Mouse (Mus musculus) midbrain, postnatal 0 days (tissue): ENCODE results near the gene Irgm2. TPM values are rescaled to one million over a fixed set of nuclear protein-coding genes. Genes with fewer than 3 reads are reported as not detected.

Experiments used
- ATAC-seq: fragments of 200-750 bp; cut with Nextera tagmentation; 2 replicates; pipeline ENCODE4 v1.8.0; 2017; ENCODE audit warnings: moderate number of reproducible peaks, mild to moderate bottlenecking, moderate TSS enrichment, moderate library complexity; ENCODE audit not compliant: low FRiP score
- DNase-seq: peaks from one replicate; pipeline ENCODE4 v3.0.0-alpha.2; 2015; ENCODE audit warnings: low spot score
- H3K27ac ChIP-seq: fragments of 300-500 bp; sonication (generic); 2 replicates; pipeline ENCODE4 v1.5.1; 2014; ENCODE audit warnings: low read depth, mild to moderate bottlenecking, low read length, mixed read lengths
- H3K27me3 ChIP-seq: fragments of 300-500 bp; sonication (generic); 2 replicates; pipeline ENCODE4 v1.6.1; 2014; ENCODE audit warnings: low read length, control low read depth, mixed read lengths; ENCODE audit not compliant: insufficient read depth
- H3K36me3 ChIP-seq: fragments of 300-500 bp; sonication (generic); 2 replicates; pipeline ENCODE4 v1.6.1; 2014; ENCODE audit warnings: low read length, control low read depth, mixed read lengths; ENCODE audit not compliant: insufficient read depth
- H3K4me1 ChIP-seq: fragments of 300-500 bp; sonication (generic); 2 replicates; pipeline ENCODE4 v1.6.1; 2014; ENCODE audit warnings: mild to moderate bottlenecking, control low read depth, antibody characterized with exemption, low read length, mixed read lengths; ENCODE audit not compliant: insufficient read depth
- H3K4me2 ChIP-seq: fragments of 300-500 bp; sonication (generic); 2 replicates; pipeline ENCODE4 v1.6.1; 2014; ENCODE audit warnings: low read depth, mild to moderate bottlenecking, low read length, mixed read lengths; ENCODE audit not compliant: poor library complexity, severe bottlenecking
- H3K4me3 ChIP-seq: fragments of 300-500 bp; sonication (generic); 2 replicates; pipeline ENCODE4 v1.5.1; 2014; ENCODE audit warnings: low read depth, mild to moderate bottlenecking, low read length, moderate library complexity
- H3K9ac ChIP-seq: fragments of 300-500 bp; sonication (generic); replicated peaks from 2 replicates; pipeline ENCODE4 v1.6.1; 2014; ENCODE audit warnings: mild to moderate bottlenecking, low read length, moderate library complexity, mixed read lengths; ENCODE audit not compliant: poor library complexity, severe bottlenecking
- H3K9me3 ChIP-seq: fragments of 300-500 bp; sonication (generic); 2 replicates; pipeline ENCODE4 v1.6.1; 2016; ENCODE audit warnings: low read length, control low read depth
- CTCF ChIP-seq: IDR thresholded peaks from 2 replicates; pipeline ENCODE4 v1.5.1; 2016; ENCODE audit warnings: antibody characterized with exemption, mild to moderate bottlenecking
- WGBS: fragments of 180-500 bp; shearing (Covaris S2); extraction: QIAGEN DNeasy Blood & Tissue Kit; methylation state at CpG from one replicate; pipeline ENCODE4 v1.1.7; 2014; 5-methylcytosine and 5-hydroxymethylcytosine counted together
- polyA plus RNA-seq: library from polyadenylated mRNA; unstranded; fragments of >200 nt; fragmentation: Nextera tagmentation; extraction: Ambion mirVana; gene quantifications from 2 replicates; pipeline ENCODE4 v1.2.1, GENCODE M21; 2015
- total RNA-seq: library from RNA; depleted of rRNA; stranded (reverse); fragments of >200 nt; gene quantifications from 2 replicates; pipeline ENCODE4 v1.2.3, GENCODE M21; 2014

The Irgm2 gene
- total and polyA plus RNA-seq, 2 experiments from 2014 or later, result 0.67 to 0.77 TPM

GRCm38 (mm10) chr11:58183579-58183978 is 15.8 kb upstream of the Irgm2 start:
- 91% methylated on average over 3 of the region's 3 CpGs for WGBS
- Histone ChIP-seq H3K9me3 (no peaks in the 10 kb centered on the region), H3K27ac (no peak overlapping the region), H3K4me3 (no peak overlapping the region), H3K9ac (no peak overlapping the region), H3K27me3 (no peaks in the 10 kb centered on the region), H3K36me3 (peaks cover 4% of the 10 kb centered on the region; the same call in 1 of the 2 replicates), H3K4me2 (no peak overlapping the region), H3K4me1 (no peaks in the 10 kb centered on the region)
- TF ChIP-seq CTCF, result no peak
- ATAC-seq (no peak), DNase-seq (no peak)

GRCm38 (mm10) chr11:58189675-58190074 is 9.7 kb upstream of the Irgm2 start:
- no peak for TF ChIP-seq CTCF
- Histone ChIP-seq H3K4me3 (no peak overlapping the region), H3K27ac (no peak overlapping the region), H3K9ac (no peak overlapping the region), H3K27me3 (no peaks in the 10 kb centered on the region), H3K4me2 (no peak overlapping the region), H3K9me3 (no peaks in the 10 kb centered on the region), H3K36me3 (no peaks in the 10 kb centered on the region), H3K4me1 (no peaks in the 10 kb centered on the region)
- ATAC-seq, result no peak
- no peak for DNase-seq
- 94% methylated on average over 6 of the region's 6 CpGs for WGBS

- DNase-seq (no peak), ATAC-seq (no peak)
- Histone ChIP-seq H3K9ac (no peak overlapping the region), H3K4me1 (no peaks in the 10 kb centered on the region), H3K27me3 (no peaks in the 10 kb centered on the region), H3K27ac (no peak overlapping the region), H3K4me3 (no peak overlapping the region), H3K9me3 (no peaks in the 10 kb centered on the region), H3K4me2 (no peak overlapping the region), H3K36me3 (no peaks in the 10 kb centered on the region)
- TF ChIP-seq CTCF, result no peak
- WGBS, result 86% methylated on average over 3 of the region's 3 CpGs
Measured at GRCm38 (mm10) chr11:58193326-58193725, 6.1 kb upstream of the Irgm2 start.

GRCm38 (mm10) chr11:58193860-58194520 is 5.4 kb upstream of the Irgm2 start:
- Histone ChIP-seq H3K27me3 (no peaks in the 10 kb centered on the region), H3K4me3 (no peak overlapping the region), H3K27ac (no peak overlapping the region), H3K4me1 (no peaks in the 10 kb centered on the region), H3K9ac (no peak overlapping the region), H3K9me3 (no peaks in the 10 kb centered on the region), H3K4me2 (no peak overlapping the region), H3K36me3 (no peaks in the 10 kb centered on the region)
- DNase-seq (no peak), ATAC-seq (no peak)
- no peak for TF ChIP-seq CTCF
- 50% methylated on average over 4 of the region's 4 CpGs for WGBS

GRCm38 (mm10) chr11:58198663-58199062 is 755 bp upstream of the Irgm2 start:
- peak overlapping the region; percentile 34 for H3K4me2 ChIP-seq
- WGBS, result 95% methylated on average over 4 of the region's 4 CpGs
- TF ChIP-seq CTCF, result no peak
- H3K9ac ChIP-seq, result no peak overlapping the region
- H3K27me3 ChIP-seq, result no peaks in the 10 kb centered on the region
- no peaks in the 10 kb centered on the region for H3K9me3 ChIP-seq
- H3K4me1 ChIP-seq, result no peaks in the 10 kb centered on the region
- ATAC-seq (no peak), DNase-seq (no peak)
- H3K36me3 ChIP-seq, result no peaks in the 10 kb centered on the region
- H3K27ac ChIP-seq, result no peak overlapping the region
- no peak overlapping the region for H3K4me3 ChIP-seq

GRCm38 (mm10) chr11:58200226-58200625 is 808 bp downstream of the Irgm2 start:
- ATAC-seq (no peak), DNase-seq (no peak)
- Histone ChIP-seq H3K4me1 (no peaks in the 10 kb centered on the region), H3K36me3 (no peaks in the 10 kb centered on the region), H3K4me2 (no peak overlapping the region), H3K9me3 (no peaks in the 10 kb centered on the region), H3K4me3 (no peak overlapping the region), H3K9ac (no peak overlapping the region), H3K27ac (no peak overlapping the region), H3K27me3 (no peaks in the 10 kb centered on the region)
- WGBS, result 88% methylated on average over 4 of the region's 4 CpGs
- no peak for TF ChIP-seq CTCF
